Mouse (Mus musculus) megakaryocyte, adult 5-6 weeks (primary cell): ENCODE measurements around the gene Tril. TPM values are rescaled to one million over a fixed set of nuclear protein-coding genes. Genes with fewer than 3 reads are reported as not detected.
A peak's percentile ranks its signal among the peaks of the same experiment; 100 is the strongest.

ENCODE experiments used
- ATAC-seq: 2 replicates; pipeline ENCODE4 v1.8.0; 2016; ENCODE audit warnings: mild to moderate bottlenecking, inconsistent platforms; ENCODE audit not compliant: poor library complexity, severe bottlenecking
- total RNA-seq, 2 experiments: library from RNA; stranded (forward) in 1 of 2; stranded (reverse) in 1 of 2; fragments of 153-499, 151-499 nt in 1 of 2; fragments of 221-1000, 200-1000 nt in 1 of 2; gene quantifications; 2 replicates each; pipeline versions ENCODE4 v1.2.3 to v1.2.4; 2015 to 2017

The Tril gene
- total RNA-seq (2015) (not detected in 2 replicates), total RNA-seq (2017) (not detected in 2 replicates)

DNA sequence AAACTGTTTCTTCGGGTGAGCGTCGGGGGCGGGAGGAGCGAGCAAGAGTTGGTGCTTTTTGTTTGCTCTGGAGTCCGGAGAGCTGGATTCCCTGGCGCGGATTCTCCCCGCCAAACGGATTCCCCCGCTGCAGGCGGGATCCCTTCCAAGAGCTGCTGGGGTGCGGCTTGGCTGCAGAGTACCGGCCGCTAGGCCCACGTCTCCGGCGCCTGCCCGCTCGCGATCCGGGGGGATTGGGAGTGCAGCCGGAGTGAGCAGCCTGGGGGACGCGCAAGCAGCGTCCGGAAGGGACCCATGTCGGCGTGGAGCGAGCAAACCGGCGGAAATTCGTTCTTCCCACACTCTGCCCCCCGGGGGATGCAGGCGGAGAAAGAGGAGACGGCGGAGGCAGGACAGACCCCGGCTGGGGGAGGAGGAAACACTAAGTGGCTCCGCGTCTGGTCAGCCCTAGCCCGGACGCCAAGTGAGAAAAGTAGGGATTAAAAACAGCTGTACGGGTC, at the start of gene Tril:
Tril (minus strand) TSS at position 345 of the 500 bp plus-strand sequence.
- ATAC-seq: no peak

DNA sequence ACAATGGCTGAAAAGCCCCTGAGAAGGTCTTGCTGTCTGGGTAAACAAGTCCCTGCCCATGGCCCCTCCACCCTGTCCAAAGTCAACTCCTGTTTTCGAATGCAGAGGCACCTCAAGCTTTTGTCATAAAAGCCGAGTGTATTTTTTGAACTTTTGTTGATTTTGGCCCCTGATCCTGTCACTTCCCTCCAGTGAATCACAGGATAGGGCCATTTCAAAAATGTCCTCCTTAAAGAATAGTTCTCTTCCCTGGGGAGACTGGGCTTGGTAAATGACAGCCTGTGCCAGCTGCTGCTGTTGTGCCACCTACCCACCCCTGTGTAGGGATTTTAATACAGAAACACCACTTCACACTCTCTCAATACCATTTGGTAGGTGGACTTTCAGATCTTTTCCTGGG, 42.4 kb upstream of the Tril start:
- no peak for ATAC-seq

DNA sequence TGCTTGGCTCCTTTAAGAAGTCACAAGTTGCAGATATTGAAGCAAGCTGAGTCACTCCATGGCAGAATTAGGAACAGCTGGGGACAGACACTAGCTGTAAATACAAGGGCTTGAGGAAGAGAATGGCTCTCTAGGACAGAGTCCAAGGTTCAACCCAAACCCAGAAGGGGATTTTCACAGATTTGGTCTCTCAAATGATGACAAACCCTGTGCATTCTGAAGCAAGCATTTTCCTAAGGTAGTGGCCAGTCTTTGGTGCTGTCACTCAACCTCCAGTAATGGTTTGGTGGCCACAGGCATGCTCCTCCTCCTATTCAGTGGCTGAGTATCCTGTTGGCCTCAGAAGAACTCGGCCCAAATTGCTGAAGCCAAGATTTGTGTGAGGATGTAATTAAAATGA, 38.5 kb upstream of the Tril start:
- no peak for ATAC-seq

DNA sequence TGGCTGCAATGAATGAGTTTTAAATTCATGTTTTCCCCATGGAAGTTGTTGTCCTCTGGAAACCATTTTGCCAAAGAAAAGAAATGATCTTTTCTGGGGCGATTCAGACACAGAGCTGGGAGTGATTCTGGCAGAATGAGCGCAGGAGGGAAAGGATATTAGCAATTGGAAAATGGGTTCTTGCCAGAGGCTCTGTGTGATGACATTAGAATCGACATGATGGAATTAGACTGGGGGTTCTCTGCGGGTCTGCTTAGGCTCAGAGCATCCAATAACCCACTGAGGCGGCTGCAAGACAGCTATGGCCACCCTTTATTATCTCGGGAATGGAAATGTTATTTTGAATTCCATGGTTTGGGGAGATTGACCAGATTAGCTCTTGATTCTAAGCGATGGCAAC, 37.2 kb upstream of the Tril start:
- no peak for ATAC-seq

DNA sequence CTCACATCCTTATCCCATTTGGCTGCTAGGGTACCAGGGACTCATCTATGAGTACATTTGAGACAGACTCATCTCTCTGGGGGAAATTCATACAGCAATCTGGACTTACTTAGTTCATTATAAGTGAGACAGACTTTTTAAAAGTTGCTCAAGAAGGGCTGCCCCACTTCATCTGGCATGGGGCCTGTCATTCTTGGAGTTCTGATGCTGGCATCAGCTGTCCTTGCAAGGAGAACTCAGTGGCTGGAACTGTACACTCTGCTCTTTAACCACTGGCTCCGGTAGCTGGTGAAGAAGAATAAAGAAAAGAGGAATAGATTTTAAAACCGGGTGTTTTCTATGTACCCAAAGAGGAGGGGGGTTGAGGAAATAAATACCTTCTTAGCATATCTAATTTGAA, 36.1 kb upstream of the Tril start:
- ATAC-seq: no peak

DNA sequence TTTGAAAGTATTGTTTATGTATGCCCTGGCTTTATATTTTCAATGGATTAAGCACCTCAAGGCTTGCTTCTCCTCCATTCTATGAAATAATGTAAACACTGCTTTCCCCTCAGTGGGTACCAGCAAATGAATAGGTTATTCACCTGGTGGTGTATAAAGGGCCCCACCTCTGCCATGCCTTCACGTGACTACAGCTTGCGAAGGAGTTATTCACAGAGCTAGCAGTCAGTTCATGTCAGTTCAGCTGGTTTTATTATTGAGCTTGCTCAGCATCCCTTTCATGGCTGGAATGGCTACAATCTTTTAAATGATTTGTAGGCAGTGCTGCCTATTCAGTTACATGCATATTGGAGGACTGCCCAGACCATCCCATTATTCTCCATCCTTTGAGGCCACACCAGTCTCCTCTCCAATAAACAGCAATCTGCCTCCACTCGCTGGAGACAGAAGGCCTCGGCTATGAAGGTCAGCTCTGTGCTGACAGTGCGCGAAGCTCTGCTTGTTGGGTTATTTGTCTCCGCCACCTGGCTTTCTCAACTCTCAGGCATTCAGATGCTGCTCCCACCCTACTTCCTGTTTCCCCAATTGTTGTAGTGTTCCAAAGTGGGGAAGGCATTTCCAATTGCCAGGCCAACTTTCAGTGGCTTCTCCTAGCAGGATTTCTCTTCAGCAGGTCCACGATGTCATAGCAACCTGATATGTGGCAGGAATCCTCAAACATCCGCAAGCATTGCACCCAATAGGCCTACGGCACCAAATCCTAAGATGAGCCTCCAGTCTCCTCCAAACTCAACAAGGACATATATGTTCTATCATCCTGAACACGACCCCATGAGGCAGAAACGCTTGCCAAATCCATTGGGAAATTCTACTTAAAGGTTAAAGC, 34.6 kb upstream of the Tril start:
- ATAC-seq: no peak

DNA sequence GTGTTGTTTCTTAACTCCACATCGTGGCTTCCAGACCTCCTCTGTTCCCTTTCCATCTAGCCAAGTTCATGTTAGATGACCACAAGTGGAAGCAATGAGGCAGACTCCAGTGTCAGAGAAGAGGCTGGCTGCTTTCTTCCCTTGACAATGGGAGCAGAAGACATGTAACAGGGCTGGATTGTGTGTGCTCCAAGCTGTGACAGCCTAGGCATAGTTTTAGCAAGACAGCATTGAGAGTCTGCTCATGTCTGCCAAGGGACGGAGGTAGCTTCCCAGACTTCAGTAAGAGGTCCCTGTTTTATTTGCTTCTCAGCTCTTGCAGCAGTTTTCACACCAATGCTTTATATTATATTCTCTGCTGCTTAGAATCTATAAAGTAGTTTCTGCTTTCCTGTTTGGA, 33.6 kb upstream of the Tril start:
- ATAC-seq: no peak

DNA sequence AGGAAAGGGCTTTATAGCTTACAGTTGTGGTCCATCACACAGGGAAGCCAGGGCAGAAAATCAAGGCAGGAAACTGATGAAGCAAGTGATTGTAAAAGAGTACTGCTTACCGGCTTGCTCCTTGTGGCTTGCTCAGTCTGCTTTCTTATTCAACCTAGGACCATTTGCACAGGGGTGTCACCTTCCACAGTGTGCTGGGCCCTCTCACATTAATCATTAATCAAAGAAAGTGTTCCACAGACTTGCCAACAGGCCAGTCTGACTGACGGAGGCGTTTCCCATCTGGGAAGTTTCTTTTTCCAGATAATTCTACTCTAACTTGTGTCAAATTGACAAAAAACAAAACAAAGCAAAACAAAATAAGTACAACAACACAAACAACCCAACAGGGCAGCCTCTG, 32.9 kb upstream of the Tril start:
- ATAC-seq: no peak

DNA sequence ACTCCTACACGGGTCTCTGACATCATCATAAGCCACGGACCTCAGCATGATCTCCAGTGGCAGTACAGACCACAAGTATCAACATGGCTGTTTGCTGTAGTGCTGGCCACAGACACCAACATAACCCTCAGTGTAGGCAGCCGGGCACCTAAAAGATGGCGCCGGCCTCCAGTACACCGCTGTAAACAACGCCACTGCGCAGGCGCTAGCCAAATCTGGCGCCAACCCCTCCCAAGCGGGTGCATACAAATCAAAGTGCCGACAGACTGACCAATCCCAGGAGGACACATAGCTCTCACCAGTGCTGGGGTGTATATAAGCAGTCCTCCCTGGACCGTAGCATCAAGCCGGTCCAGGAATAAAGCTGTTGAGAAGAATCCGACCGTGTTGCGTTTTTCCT, 24.0 kb upstream of the Tril start:
- ATAC-seq: no peak

DNA sequence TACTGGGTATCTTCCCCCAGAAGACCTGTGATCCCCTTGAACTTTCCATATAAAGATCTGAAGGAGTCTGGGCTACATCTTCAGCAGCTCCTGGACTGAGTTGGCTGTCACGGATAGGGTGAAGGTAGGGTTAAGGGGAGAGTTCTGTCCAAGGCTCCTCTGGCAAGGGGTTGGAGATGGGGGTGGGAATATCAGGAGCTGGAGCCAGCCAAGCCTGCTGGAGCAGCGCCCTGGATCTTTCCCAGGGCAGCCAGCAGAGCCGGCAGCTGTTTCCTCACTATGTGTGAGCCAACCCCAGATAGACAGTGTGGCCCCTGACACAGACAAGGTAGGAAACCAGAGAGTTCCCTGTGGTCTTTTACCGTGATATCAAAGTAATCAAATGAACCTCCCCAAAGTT, 4.6 kb upstream of the Tril start:
- no peak for ATAC-seq

DNA sequence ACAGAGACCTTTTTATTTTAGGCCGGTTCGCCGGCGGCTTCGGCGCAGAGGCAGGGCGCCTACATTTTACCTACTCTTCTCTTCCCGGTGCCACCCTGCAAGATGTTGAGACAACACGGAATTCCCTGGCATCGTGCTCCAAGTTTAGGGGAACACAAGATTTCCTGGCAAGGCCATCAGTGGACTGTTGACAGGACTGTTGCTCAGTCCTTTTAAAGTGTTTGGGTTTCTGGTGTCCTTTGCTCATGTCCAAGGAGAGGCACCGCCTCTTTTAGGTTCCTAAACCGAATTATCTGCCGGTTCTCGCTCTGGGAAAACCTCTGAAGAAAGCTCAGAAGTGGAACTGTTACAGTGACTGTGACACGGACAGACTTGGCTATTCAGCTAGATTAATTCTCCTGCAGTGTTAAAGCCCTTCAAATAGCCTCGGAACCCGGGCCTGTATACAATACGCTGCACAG, 441 bp upstream of the Tril start:
- ATAC-seq: no peak

DNA sequence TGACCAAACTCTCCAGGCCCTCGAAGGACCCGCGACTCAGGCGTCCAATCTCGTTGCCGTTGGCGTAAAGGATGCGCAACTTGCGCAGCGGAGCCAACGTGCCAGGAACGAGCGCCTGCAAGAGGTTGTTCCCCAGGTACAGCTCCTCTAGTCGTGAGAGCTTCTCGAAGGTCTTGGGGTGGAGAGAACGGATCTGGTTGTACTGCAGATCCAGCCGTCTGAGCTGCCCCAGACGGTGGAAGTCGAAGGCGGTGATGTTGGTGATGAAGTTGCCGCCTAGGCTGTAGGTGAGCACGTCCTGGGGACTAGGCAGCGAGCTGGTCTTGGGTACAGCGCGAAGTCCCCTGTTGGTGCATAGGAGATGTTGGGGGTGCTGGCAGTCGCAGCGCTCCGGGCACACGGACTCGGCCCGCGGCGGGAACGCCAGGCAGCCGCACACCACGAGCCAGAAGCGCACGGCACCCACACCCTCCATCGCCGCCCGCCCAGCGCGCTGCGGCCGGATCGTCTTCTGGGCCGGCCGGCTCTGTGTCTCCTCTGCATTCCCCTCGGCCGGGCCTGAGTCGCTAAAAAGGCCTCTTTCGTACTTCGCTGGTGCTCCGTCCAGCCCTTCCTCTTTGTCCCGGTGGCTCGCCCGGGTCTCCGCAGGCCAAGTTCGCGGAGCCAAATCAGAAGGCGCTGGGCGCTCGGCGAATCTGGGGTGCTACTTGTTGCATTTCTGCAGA, 707 bp downstream of the Tril start:
- ATAC-seq: no peak

DNA sequence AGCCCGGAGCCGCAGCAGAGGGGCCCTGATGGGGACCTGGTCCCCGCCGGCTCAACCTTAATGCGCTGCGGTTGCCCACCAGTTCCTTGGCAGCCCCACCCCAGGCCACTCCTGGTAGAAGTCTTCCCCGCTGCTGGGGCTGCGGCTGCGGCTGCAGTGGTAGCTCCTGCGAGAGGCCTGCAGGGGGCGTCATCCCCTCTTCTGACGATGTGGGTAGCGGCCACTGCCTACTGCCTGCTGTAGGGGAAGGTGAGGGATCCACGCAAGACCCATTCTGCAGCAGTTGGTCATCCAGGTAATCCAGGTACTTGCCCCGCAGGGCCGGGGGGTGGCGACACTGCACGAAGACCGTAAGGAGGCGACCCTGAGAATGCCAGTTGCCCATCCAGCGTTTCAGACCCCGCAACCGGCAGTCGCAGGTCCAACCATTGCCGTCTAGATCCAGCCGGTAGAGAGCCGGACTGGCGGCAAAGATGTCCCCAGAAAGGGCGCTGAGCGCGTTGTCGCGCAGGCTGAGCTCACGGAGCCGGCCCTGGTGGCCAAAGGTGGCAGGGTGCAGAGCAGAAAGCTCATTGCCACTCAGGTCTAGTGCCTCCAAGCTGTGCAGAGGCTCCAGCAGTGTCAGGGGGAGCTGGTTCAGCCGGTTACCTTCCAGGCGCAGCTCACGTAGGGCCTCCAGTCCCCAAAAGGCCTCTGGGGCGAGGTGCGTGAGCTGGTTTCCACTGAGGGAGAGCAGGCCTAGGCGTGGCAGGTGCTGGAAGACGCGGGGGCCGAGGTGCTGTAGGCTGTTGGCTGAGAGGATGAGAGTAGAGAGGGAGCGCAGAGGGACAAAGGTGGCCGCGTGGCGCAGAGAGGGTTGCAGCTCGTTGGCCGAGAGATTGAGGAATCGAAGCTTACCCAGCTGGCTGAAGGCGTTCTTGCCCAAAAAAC, 1.6 kb downstream of the Tril start:
- no peak for ATAC-seq

DNA sequence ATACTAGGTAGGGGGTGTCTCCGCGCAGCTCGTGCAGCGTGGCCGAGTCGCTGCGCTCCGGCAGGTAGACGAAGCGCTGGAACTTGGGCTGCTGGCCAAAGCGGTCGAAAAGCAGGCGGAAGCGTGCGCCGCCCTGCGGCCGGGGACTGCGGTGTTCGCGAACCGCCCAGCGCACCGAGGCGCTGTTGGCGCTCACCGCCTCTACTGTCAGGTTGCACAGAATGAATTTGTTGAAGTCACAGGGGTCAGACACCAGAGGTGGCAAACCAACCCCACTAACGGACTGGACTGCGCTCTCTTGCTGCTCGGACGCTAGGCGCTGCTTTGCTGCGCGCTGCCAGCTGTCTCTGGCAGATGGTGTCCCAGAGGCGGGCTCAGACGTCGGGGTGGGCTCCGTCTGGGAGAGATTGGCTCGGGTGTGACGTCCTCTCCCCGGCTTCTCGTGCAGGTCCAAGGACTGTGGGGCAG, 2.3 kb downstream of the Tril start:
- ATAC-seq: 0 out of 2 replicates have a peak, but pooled peaks have one; percentile 30

DNA sequence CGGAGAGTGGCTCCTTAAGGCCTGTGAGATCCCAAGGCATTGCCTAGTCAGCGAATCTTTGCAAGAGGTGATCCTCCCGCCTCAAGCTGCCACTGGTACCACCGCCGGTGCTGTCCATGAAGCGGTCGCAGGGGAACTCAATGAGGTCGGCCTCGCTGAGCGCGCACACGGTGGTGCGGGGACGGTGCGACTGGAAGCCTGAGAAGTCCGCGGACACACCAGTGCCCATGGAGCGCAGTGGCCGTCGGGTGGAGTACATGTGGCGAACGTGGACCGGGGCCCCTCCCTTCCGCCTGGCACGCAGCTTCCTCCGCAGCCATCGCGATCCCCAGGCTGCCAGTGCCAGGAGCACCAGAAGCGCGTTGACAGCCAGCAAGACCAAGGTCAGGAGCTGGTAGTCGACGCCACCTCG, 2.9 kb downstream of the Tril start:
- peak; percentile 45; the same call in 1 of the 2 replicates for ATAC-seq

DNA sequence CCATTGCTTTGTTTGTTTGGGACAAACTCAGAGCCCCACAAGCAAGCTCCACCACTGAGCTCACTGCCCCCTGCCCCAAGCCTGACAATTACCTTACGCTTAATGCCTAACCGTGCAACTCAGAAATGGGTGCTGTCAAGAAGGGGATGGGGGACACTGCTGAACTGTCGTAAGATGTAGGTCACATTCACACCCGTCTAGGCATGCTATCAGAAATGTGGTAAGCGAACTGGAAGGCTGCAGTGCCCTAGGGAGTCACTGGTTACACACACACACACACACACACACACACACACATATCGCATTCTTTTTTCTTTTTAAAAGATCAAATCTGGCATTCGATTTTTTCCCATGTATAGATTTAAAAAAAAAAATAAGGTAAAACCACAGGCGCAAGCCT, 4.0 kb downstream of the Tril start:
- ATAC-seq: no peak

DNA sequence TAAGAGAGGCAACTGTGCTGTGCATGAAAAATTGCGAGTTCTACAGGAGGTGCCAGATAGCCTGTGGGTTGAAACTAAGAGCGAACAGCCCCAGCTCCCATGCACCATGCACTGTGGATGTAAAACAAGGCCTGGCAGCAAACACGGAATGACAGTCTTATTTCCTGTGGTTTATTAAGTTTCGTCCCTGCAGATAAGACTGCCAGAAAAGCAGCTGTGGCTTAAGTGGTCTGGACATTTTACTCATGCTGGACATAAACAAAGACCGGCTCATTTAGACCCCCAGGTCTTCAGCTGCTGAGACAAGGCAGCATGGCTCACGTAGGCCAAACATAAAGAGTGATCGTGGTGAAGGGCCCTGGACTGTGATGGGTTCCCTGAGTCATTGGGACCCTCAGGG, 4.9 kb downstream of the Tril start:
- no peak for ATAC-seq

DNA sequence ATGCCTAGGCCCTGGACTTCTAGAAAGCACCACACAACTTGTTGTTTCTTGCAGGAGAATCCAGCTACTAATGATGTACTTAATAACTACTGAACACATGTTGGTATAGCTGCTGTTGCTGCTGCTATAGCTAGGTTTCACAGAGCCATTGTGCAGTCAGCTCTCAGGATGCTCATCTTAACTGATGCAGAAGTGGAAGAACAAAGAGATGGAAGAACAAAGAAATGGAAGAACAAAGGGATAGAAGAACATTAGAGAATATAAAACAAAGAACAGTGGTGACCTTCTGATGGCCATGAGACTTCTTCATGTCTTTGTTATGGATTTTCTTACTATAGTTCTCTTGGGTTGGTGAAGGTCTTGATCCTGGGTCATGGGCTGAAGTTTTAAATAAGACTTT, 6.4 kb downstream of the Tril start:
- no peak for ATAC-seq

DNA sequence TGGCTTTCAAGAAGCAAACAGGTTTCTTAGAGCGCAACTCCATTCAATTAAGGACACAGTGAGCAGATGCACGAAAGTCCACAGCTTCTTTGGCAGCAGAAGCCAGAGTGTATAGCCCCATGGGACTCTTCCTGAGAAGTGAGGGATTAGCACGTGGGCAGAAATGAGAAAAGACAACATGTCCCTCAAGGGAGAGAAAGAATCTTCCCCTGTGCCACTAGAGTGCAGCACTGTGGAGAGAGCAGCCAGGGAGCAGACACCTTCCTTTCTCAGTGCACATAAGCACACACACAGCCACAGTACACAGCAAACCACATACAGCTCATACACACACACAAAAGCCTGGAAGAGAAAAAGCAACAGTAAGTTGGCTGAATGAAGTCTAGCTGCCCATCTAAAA, 8.4 kb downstream of the Tril start:
- no peak for ATAC-seq

DNA sequence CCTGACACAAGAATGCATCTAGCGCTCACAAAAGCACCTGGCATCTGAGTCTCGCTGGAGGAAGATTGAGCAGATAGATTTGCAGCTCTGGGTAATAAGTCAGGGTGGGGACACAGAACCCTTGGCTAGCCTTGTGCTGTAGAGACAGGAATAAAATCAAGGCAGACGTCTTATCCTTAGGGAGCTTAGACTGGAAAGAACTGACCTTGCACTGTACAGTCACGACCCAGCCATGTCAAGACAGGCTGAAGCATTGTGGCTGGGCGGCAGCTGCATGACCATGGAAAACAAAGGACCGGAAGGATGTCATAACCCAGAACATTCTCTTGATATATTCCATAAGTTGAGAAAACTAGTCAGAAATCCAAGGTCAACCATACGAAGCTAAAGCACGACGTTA, 11.8 kb downstream of the Tril start:
- ATAC-seq: no peak

DNA sequence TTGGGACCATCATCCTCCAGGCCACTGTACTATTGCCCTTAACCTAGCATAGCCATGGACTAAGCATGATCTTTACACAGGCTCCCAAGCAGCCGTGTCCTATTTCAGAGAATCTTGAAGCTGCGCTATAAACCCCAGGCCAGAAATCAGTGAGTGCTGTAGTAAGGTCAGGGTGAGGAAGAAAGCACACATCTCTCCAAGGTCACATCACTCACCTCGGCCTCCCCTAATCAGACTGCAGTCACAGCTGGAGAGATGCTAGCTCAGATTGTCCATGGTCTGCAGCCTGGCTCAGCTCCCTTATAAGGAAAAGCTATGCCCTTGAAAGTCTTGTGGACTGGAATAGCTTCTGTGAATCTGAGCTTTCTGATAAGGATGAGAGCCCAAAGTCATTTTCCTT, 13.4 kb downstream of the Tril start:
- ATAC-seq: no peak
